Mouse (Mus musculus) C2C12 (cell line): Measurements from ENCODE around the gene Nr1i2.

Experiments used
- CEBPB ChIP-seq: IDR thresholded peaks from one replicate; pipeline ENCODE4 v1.6.1; 2011; ENCODE audit warnings: low read depth, mild to moderate bottlenecking, control low read depth, moderate library complexity
- CTCF ChIP-seq: IDR thresholded peaks from one replicate; pipeline ENCODE4 v1.5.1; 2011; ENCODE audit not compliant: control insufficient read depth, insufficient read depth, insufficient read length
- MAX ChIP-seq: IDR thresholded peaks from one replicate; pipeline ENCODE4 v1.6.1; 2011; ENCODE audit warnings: mild to moderate bottlenecking, control low read depth

DNA sequence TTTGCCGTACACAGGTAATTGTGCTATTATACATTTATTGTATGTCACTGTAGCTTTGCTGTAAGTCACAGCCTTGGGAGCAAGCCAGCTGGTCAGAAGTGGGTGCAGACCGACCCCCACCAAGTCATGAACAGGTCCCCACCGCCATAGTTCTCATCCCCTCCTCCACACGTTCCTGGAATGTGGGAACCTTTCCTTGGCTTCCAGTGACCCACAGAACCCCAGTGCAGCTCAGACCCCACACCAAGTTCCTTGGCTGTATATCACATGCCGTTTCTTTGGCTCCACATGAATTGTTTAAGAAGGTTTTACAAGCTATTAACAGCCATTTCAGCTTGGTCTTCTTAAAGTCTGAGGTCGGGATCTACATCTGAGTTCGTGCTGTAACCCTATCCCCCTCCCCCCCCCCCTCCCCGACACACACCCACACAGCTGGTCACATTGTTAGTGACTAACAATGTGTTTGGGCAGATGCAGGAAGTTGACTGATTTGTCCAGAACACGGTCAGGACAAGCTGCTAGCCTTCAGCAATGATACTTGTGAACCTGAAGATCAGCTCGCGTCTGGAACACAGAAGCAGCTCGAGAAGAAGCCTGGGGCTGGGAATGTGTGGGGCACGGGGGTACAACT lies 46.2 kb downstream of the Nr1i2 start:
- TF ChIP-seq CTCF (no peak), MAX (no peak), CEBPB (no peak)
